Mouse (Mus musculus) cerebellum, adult 2 months (tissue): ENCODE measurements around the gene Fth1.

Experiments
- CTCF ChIP-seq: fragments of 200-500 bp; IDR thresholded peaks from 2 replicates; pipeline ENCODE4 v1.5.1; 2011; ENCODE audit warnings: low read depth, mild to moderate bottlenecking, control low read depth, low read length, moderate library complexity, borderline replicate concordance; ENCODE audit not compliant: insufficient read depth
- POLR2A ChIP-seq: fragments of 200-500 bp; IDR thresholded peaks from 2 replicates; pipeline ENCODE4 v1.6.1; 2011; ENCODE audit warnings: low read length, control low read depth, borderline replicate concordance; ENCODE audit not compliant: insufficient read depth

DNA sequence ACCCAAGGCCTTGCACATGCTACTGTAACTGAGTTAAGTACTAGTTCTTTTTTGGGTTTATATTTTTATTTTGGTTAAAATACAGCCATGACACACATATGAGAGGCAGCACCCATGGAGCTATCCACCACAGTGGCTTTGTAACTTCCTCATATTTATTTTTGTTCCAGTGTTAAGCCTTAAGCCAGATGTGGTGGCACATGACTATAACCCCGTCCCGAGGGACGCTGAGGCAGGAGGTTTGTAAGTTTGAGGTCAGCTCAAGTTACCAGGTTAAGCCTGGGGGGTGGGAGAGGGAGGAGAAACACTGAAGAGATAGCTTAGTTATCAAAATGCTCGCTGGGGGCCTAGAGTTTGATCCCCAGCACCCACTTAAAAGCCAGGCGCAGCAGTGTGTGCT lies 43.8 kb upstream of the Fth1 start:
- no peak for TF ChIP-seq POLR2A
- no peak for TF ChIP-seq CTCF
